Mouse (Mus musculus): ENCODE results near the gene Tspan13. TPM values are rescaled to one million over a fixed set of nuclear protein-coding genes. Genes with fewer than 3 reads are reported as not detected.

Tspan13 gene
- total RNA-seq, 1 experiment from 2014 or later, result 116 TPM

DNA sequence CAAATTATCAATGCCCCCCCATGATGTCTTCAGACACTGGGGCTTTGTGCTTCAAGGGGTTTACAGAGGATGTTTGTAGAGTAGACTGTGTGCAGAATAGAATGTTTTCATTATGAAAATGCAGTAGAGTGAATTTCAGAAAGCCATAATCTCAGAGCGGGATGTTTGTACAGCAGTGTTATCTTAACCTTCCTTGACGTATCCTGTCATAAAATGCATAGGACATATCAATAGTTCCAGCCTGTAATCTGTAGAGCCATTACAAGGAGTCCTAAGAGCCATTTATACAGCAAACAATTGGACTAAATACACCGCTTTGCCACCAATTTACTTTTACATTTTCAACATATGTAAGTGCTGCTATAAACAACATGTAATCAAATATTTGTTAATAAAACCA is 48.7 kb downstream of the Tspan13 start:
- ATAC-seq (replicated peaks; ENCODE audit: insufficient number of reproducible peaks, low FRiP score, low TSS enrichment, poor library complexity, severe bottlenecking), result no peak

DNA sequence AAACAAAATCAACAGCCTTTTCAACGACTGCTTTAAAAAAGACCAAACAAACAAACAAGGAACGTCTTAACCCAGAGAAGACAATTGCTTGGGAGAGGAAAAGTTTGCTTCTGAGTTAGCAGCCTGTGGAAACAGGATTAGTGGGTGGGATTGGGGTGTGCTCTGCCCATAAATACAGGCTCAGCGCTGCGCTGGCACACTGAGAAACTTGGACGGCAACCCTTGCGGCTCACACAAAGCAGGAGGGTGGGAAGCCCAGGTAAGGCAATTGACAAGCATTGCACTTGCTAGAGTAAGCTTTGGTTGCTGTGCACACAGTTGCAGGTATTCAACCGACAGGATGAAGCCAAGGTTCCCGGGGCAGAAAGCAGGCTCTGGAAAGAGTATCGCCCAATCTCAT is 49.6 kb downstream of the Tspan13 start, which contains the start of gene Agr2:
Gene Agr2, plus strand, starts transcription at position 197 of the 400 bp plus-strand sequence.
- no peak for ATAC-seq (replicated peaks; ENCODE audit: insufficient number of reproducible peaks, low FRiP score, low TSS enrichment, poor library complexity, severe bottlenecking)

DNA sequence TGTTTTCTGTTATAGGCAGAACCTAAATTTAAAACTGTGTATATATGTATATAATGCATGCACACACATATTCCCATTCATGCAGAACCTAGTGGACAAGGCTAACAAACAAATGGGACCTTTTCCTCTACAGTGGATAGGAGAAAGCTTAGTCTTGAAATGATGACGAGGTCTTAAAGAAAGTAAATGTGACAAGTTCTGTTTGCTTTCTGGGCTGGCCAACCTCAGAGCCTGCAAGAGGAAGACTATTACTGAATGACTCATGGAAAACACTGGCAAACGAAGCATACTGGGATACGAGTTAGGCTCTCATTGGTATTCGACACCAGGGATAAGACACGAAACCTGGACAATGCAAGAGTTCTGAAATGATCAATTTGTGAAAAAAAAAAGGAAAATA is 57.6 kb downstream of the Tspan13 start:
- no peak for ATAC-seq (replicated peaks; ENCODE audit: insufficient number of reproducible peaks, low FRiP score, low TSS enrichment, poor library complexity, severe bottlenecking)

DNA sequence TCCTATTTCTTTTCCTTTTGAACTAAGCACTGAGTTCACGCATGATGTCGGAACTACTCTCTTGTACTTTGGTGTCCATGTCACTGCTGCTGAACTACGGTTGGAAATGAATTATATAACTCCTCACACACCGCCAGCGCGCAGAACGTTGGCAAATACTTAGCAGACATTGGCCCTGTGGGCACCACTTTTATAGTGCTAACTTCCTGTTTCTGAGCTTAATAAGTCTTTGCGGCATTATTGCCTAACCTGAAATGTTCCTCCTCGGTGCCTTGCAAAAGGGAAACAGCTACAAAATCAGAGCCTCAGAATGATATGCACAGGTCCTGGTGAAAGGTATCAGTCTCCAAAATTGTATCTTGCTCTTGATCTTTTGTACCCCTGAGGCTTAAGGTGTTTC is 58.8 kb downstream of the Tspan13 start:
- ATAC-seq (replicated peaks; ENCODE audit: insufficient number of reproducible peaks, low FRiP score, low TSS enrichment, poor library complexity, severe bottlenecking), result peak; percentile 93

DNA sequence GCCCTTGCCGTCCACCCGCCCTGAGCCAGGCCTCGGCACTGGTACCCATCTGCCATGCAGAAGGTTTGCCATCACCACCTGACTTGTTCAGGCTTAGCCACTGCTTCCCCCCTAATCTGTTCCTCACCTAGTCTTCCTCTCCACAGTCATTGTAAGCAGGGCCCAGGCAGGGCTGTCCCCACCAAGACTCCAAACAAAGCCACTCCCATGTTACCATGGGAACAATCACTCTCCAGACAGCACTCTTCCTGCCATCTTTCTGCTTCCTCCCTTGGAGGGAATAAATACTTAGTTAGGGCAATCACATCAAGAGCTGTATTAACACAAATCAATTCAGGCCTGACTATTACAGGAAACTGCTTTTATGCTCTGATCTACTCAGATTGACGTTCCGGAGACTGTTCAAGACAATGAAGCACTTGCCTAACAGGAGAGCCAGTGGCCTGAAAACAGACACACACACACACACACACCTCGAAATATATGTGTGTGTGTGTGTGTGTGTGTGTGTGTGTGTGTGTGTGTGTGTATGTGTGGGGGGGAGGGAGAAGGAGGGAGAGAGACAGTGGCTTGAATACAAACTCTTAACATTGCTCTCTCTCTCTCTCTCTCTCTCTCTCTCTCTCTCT is 60.5 kb downstream of the Tspan13 start:
- peak; percentile 41 for ATAC-seq (replicated peaks; ENCODE audit: insufficient number of reproducible peaks, low FRiP score, low TSS enrichment, poor library complexity, severe bottlenecking)

DNA sequence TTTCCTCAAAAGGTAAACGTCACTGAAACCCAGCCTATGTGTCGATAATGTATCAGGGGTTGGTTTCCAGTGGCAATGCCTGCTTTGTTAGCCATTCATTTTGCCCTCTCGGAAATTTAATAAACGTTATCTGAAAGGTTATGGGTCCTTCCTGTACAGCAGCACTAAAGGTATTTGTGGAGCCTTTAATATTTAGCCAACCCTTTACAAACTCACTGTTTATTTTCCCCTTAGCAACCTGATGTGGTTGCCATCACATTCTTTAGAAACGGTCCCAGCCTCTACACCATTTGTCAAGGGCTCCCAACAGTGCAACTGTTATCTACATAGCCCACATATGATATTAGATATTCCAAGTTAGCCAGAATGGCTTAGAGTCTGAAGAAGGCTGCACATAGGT is 62.7 kb downstream of the Tspan13 start:
- ATAC-seq (replicated peaks; ENCODE audit: insufficient number of reproducible peaks, low FRiP score, low TSS enrichment, poor library complexity, severe bottlenecking), result no peak

DNA sequence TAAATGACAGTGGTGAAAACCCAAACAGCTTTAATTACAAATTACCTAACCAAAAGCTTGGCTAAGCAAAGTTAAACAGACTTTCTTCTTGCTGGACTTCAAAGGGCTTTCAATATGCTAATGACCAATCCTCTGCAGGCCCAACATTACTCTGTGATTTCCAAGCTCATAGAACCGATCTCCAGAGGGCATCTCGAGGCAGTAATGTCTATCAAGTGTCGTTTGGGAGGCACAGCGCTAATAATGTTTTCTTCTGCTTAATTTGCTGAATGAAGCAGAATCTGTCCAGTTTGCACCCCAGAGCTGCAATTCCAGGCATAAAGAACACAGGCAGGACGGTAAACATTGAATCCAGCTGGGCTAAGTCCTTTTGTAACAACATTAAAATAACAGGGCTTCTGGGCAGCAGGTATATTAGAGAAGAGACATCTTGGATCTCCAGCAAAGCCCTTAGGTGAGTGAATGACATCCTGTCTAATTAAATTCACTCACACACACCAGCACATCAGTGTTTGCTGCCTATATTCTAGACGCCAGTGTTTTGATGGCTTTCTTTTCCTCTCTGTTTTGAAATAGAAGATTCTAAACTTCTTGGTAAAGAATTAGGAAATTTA is 64.6 kb downstream of the Tspan13 start:
- ATAC-seq (replicated peaks; ENCODE audit: insufficient number of reproducible peaks, low FRiP score, low TSS enrichment, poor library complexity, severe bottlenecking), result no peak

DNA sequence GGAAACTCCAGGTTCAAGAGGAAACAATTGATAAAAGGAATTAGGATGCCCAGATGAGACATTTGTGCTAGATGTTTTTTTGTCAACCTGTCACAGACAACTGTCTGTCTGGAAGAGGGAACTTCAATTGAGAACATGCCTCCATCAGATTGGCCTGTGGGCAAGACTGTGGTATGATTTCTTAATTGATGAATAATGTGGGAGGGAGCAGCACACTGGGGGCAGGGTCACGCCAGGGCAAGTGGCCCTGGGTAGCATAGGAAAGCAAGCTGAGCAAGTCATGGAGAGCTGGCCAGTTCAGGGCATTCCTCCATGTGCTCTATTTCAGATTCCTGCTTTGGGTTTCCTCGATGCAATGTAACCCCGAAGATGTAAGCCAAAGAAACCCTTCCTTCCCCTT is 66.4 kb downstream of the Tspan13 start:
- ATAC-seq (replicated peaks; ENCODE audit: insufficient number of reproducible peaks, low FRiP score, low TSS enrichment, poor library complexity, severe bottlenecking), result no peak; the same call in 1 of the 2 replicates

DNA sequence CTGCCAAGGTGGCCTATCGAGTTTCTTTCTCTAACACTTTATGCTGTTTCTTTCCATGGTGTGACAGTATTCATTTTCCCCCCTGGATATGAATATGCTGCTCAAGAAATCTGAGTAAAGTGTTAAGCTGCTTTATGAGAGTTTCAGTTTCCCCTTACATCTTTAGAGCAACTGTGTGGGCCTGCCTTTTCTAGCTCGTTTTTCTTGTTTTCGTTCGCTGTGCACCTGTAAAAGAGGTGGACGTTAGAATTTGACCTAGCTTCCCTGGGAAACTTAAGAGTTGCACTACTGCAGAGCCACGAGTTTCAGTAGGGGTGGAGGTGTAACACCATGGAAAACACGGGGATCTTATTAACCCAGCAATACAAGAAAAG is 75.5 kb downstream of the Tspan13 start:
- no peak for ATAC-seq (replicated peaks; ENCODE audit: insufficient number of reproducible peaks, low FRiP score, low TSS enrichment, poor library complexity, severe bottlenecking)

DNA sequence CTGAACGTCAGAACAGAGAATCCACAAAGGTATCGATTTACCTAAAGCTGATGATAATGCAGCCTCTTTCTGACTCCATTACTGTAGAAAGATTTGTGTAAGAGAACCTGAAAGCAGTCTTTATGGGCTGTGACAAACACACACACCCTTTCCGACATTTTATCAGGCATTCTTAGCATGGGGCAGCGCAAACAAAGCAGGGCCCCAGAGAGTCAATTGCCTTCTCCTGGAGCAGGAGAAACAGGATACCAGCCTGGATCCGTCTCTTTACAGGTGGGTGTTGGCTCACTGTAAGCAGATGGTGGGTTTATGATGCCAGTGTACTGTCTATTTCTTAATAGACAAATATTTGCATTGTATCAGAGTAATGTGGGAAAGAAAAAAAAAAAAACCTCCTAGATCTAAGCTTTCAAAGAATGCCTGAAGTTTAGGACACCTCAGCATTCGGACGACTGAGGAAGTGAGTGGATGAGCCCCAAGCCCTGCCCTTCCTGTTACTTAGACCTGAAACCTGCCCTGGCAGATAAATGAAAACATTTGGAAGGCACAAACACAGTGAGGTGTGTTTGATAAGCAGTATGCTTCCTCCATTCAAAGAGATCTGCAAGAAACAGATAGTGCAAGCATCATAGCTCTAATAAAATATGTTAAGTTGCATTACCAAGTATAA is 76.1 kb downstream of the Tspan13 start:
- no peak for ATAC-seq (replicated peaks; ENCODE audit: insufficient number of reproducible peaks, low FRiP score, low TSS enrichment, poor library complexity, severe bottlenecking)

Other genes starting within 250 kb of the Tspan13 start
- not detected in 3 replicates for gene Agr3, start 116.9 kb downstream of the Tspan13 start, total RNA-seq (2017)
- gene Agr2, start 49.6 kb downstream of the Tspan13 start, total RNA-seq (2017), result not detected in 3 replicates
- gene Ankmy2, start 114.6 kb upstream of the Tspan13 start, total RNA-seq (2017), result 21.5 to 27.7 TPM (median 27.3 TPM) in 3 replicates
- gene Bzw2, start 115.6 kb upstream of the Tspan13 start, total RNA-seq (2017), result 22.1 to 32.7 TPM (median 24.8 TPM) in 3 replicates
- not detected in 3 replicates for gene Lrrc72, start 210.9 kb upstream of the Tspan13 start, total RNA-seq (2017)

All from monocyte, adult 5-6 weeks (primary cell).